Mouse (Mus musculus) cerebellum, postnatal 4 days (tissue): ENCODE measurements at regions not wholly inside any gene's neighbourhood (a gene's known extent, or its start where the extent isn't known, plus 50 kb on each side); places are given as distances from the start of the nearest gene placed in this dataset.

ENCODE experiments used
- DNase-seq, 2 experiments: peaks; one replicate each; pipeline ENCODE4 v3.0.0; 2022; ENCODE audit warnings: low spot score in 2 of 2, mixed read lengths in 1 of 2

DNA sequence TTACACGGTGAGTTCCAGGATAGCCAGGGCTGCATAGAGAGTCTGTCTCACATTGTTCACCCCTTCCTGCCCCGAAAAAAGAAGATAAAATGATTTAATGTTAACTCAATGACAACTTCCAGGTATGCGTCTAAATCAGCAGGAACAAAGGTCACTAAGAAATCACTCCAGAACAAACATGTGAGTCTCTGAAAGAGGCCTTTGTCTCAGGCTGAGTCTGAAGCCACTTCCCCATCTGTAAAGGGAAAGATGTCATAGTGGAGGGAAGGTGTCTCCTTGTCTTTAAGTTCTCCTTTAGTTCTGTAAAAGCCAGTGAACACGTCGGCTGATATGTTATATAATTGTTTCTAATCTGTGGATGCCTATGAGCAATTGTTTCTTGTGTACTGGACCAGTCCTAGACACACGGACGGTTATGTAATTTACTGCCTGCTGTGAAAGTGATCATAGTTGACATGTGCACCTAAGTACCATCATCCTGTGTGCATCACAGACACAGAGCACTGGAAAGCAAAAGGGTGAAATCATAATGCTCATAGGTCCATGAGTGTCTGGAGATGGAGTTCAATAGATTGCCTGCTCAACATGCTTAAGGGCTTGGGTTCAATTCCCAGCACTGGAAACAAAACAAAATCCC, 76.3 kb downstream of the Asb13 start:
- DNase-seq = no peak

DNA sequence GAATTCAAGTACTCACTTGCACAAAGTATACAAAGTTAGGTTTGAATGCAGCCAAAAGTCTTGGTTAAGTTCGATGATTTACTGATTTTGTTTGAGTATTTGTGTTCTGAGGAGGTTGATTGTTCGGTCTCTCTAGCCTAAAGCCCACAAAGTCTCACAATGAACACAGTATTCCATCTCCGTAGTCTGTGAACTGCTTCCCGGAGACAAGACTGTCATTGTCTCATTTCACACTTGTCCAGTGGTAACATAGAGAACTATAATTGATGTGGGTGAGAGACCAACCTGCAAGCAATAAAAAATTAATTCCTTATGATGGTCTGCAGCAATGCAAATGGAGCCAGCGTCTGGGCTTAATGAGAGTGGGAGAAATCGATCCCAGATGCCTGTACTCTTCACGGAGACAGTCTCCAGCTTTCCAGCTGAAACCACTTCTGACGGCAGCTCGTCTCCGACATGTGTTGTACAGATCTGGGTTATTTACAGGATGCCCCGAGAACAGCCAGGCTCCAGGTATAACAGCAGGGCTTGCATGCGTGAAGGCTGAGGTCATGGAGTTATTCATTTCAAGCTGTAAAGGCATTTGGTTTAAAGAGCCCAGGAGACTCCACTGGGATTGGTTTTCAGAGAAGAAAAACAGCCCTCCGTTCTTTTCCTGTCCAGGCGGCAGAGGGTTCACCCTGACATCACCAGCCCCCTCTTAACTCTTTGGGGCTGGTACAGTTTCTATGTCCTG, 75.2 kb downstream of the Asb13 start:
- no peak for DNase-seq
